Mouse (Mus musculus) stomach, embryonic 16.5 days (tissue): ENCODE measurements at regions not wholly inside any gene's neighbourhood (a gene's known extent, or its start where the extent isn't known, plus 50 kb on each side); places are given as distances from the start of the nearest gene placed in this dataset.

ENCODE experiments used
- ATAC-seq: fragments of 200-750 bp; cut with Nextera tagmentation; 2 replicates; pipeline ENCODE4 v1.8.0; 2017; ENCODE audit warnings: moderate number of reproducible peaks, moderate TSS enrichment; ENCODE audit not compliant: insufficient read depth, low FRiP score
- H3K27ac ChIP-seq: fragments of 300-500 bp; sonication (generic); 2 replicates; pipeline ENCODE4 v1.5.1; 2014; ENCODE audit warnings: low read length
- H3K27me3 ChIP-seq: fragments of 300-500 bp; sonication (generic); 2 replicates; pipeline ENCODE4 v1.6.1; 2014; ENCODE audit warnings: low read length, control low read depth, mixed read lengths; ENCODE audit not compliant: control insufficient read depth, insufficient read depth
- H3K36me3 ChIP-seq: fragments of 300-500 bp; sonication (generic); 2 replicates; pipeline ENCODE4 v1.6.1; 2014; ENCODE audit warnings: low read length; ENCODE audit not compliant: control insufficient read depth, insufficient read depth
- H3K4me1 ChIP-seq: fragments of 300-500 bp; sonication (generic); 2 replicates; pipeline ENCODE4 v1.6.1; 2014; ENCODE audit warnings: low read length, control low read depth, mixed read lengths; ENCODE audit not compliant: control insufficient read depth, insufficient read depth
- H3K4me2 ChIP-seq: fragments of 300-500 bp; sonication (generic); 2 replicates; pipeline ENCODE4 v1.6.1; 2014; ENCODE audit warnings: low read depth, low read length, mixed read lengths
- H3K4me3 ChIP-seq: fragments of 300-500 bp; sonication (generic); replicated peaks from 2 replicates; pipeline ENCODE4 v1.5.1; 2014; ENCODE audit warnings: mild to moderate bottlenecking, low read length
- H3K9ac ChIP-seq: fragments of 300-500 bp; sonication (generic); 2 replicates; pipeline ENCODE4 v1.6.1; 2014; ENCODE audit warnings: low read length
- H3K9me3 ChIP-seq: fragments of 300-500 bp; sonication (generic); replicated peaks from 2 replicates; pipeline ENCODE4 v1.6.1; 2016; ENCODE audit warnings: low read length, control low read depth; ENCODE audit not compliant: control insufficient read depth
- WGBS: fragments of 180-500 bp; shearing (Covaris S2); extraction: QIAGEN DNeasy Blood & Tissue Kit; methylation state at CpG from one replicate; pipeline ENCODE4 v1.1.7; 2014; 5-methylcytosine and 5-hydroxymethylcytosine counted together

DNA sequence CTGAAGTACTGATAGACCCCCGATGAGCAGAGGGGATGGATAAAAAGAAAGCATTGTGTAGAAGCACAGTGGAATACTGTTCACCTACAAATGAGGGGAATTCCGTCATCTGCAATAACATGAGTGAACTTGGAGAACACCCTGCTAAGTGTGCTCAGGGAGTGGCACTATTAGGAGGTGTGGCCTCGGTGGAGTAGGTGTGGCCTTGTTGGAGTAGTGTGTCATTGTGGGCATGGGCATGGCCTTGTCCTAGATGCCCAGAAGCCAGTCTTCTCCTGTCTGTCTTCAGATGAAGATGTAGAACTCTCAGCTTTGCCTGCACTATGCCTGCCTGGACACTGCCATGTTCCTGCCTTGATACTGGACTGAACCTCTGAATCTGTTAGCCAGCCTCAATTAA lies 86.2 kb upstream of the Kl start:
- H3K4me3 ChIP-seq: no peak overlapping the region
- H3K9ac ChIP-seq: no peak overlapping the region
- H3K4me1 ChIP-seq: no peaks in the 10 kb centered on the region
- H3K4me2 ChIP-seq: no peak overlapping the region
- H3K27ac ChIP-seq: no peak overlapping the region
- ATAC-seq: no peak
- H3K36me3 ChIP-seq: no peaks in the 10 kb centered on the region
- WGBS: 82% methylated on average over 3 of the region's 3 CpGs
- H3K27me3 ChIP-seq: no peaks in the 10 kb centered on the region
- 0 out of 2 replicates have a peak, but pooled peaks cover 2% of the 10 kb centered on the region for H3K9me3 ChIP-seq

DNA sequence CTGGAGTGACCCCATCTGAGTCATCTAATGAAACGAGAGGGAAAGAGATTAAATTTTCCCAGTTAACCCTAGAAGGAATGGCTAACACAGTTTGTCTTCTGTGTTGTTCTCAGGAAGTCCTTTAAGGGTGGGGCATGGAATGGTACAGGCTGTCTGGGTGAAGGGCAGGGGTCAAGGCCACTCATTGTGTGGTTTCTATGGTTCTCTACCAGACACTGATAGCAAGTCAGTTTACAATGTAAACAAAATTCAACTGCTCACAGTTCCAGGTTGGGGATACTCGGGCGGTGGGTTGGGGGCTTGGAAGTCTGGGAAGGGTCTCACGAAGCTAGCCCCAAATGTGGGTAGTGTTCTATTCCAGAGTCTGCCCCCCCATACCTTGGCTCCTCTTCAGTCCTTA lies 82.5 kb upstream of the Kl start:
- Histone ChIP-seq H3K4me3 (no peak overlapping the region), H3K36me3 (no peaks in the 10 kb centered on the region), H3K27me3 (no peaks in the 10 kb centered on the region), H3K9ac (no peak overlapping the region), H3K9me3 (0 out of 2 replicates have a peak, but pooled peaks cover 2% of the 10 kb centered on the region), H3K4me2 (no peak overlapping the region), H3K4me1 (no peaks in the 10 kb centered on the region), H3K27ac (no peak overlapping the region)
- ATAC-seq: no peak
- WGBS: 36% methylated on average over 4 of the region's 4 CpGs

DNA sequence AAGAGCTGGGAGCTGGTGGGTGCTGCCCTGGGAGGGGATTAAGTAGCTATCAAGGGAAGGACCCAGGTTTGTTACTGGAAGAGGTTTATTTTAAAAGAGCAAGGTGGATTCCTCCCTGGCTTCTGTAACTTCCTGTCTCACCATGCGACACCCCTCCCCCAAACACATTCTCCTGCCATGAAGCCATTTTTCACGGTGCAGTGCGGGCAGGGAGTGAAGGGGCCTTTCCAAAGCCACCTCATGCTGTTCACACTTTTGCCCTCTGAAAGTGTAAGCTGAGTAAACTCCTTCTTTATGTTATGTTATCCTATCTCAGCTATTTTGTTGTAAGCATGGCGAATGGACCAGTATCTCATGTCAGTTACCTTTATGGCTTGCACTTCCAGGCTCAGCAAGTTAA lies 73.6 kb upstream of the Kl start:
- Histone ChIP-seq H3K4me1 (no peaks in the 10 kb centered on the region), H3K4me2 (no peak overlapping the region), H3K4me3 (no peak overlapping the region), H3K36me3 (no peaks in the 10 kb centered on the region), H3K9ac (no peak overlapping the region), H3K27me3 (no peaks in the 10 kb centered on the region), H3K27ac (no peak overlapping the region), H3K9me3 (0 out of 2 replicates have a peak, but pooled peaks cover 5% of the 10 kb centered on the region)
- WGBS: 47% methylated on average over 4 of the region's 4 CpGs
- ATAC-seq: no peak

- H3K36me3 ChIP-seq: no peaks in the 10 kb centered on the region
- 70% methylated on average over 2 of the region's 2 CpGs for WGBS
- ATAC-seq: no peak
- H3K4me1 ChIP-seq: no peaks in the 10 kb centered on the region
- H3K4me2 ChIP-seq: no peak overlapping the region
- no peak overlapping the region for H3K4me3 ChIP-seq
- H3K27me3 ChIP-seq: no peaks in the 10 kb centered on the region
- H3K9ac ChIP-seq: no peak overlapping the region
- no peak overlapping the region for H3K27ac ChIP-seq
- 0 out of 2 replicates have a peak, but pooled peaks cover 5% of the 10 kb centered on the region for H3K9me3 ChIP-seq
Measured at GRCm38 (mm10) chr5:150883676-150884075, 68.7 kb upstream of the Kl start.

DNA sequence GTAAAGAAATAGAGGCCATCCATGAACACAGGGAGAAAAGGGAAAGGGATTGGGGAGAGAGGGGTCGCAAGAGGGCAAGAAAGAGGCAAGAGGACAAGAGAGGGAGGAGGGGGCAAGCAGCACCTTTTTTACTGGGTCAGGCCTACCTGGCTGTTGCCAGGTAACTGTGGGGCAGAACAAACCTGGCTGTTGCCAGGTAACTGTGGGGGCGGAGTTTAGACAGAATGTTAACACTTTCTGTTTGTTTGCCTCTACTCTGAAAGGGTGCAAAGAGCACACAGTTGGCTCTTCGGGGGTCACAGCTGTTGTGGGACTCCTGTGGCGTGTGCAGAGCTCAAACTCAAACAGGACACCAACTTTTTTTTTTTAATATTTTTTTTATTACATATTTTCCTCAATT lies 62.3 kb upstream of the Kl start:
- H3K9me3 ChIP-seq: no peaks in the 10 kb centered on the region
- 61% methylated on average over 4 of the region's 4 CpGs for WGBS
- no peaks in the 10 kb centered on the region for H3K36me3 ChIP-seq
- no peak overlapping the region for H3K4me3 ChIP-seq
- H3K27me3 ChIP-seq: no peaks in the 10 kb centered on the region
- H3K4me2 ChIP-seq: no peak overlapping the region
- H3K27ac ChIP-seq: no peak overlapping the region
- ATAC-seq: peak; percentile 65; the same call in 1 of the 2 replicates
- H3K4me1 ChIP-seq: peaks cover 5% of the 10 kb centered on the region
- no peak overlapping the region for H3K9ac ChIP-seq

DNA sequence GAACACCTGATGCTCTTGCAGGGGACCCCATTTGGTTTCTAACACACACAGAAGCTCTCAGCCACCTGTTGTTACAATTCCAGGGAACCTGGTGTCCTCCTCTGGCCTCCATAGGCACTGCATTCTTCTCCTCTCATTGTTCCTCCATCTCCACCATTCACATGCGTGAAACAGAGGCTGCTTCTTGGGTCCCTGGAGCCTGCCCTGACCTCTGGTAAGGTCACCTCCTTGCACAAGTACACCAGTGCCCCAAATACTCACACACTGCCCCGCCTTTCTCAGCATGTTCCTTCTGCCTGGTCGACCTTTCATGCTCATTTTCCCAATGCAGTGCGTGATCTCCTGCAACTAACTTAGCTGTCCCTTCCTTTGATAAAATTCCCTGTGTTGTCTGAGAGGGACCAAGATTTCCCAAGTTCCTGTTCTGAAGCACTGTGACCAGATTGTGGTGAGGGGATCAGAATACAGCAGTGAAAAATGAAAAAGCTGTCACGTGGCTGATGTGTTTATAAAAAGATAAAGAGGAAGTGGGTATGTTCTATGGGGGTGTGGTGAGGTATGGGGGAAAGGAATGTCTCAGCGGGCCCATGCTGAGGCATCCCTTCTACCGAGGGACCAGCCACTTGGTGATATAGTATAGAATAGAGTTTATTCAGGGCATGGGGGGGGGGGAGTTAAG lies 61.0 kb upstream of the Kl start:
- H3K4me3 ChIP-seq: no peak overlapping the region
- WGBS: 73% methylated on average over 7 of the region's 7 CpGs
- H3K27ac ChIP-seq: no peak overlapping the region

DNA sequence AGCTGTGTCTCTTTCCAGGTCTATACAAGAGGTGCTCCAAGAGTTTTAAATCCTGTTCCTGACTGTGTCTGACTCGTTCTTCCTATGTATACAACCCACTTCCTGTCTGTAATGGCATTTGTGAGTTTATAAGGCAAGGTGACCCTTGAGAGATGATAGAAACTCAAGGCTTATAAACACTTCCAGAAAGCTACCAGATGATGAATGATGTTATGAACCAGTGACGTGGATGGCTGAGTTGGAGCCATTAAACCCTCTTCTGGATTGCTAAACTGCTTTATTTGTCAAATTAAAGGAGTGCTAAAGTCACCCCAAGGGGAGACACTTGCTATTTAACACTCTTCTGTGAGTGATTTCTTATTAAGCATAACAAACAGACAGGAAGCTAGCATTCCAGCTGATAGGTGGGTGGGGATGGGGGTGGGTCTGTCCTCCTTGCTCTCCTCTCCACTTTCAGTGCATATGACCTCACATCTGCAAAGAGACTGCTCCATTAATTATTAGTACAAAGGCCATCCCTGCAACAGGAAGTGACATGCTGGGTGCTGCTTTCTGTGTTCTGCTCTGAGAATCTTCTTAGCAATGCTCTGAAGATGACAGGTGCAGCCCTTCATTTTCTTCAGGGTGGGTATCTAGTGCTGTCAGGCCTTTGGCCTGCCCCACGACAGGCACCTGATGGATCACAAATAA lies 58.2 kb upstream of the Kl start:
- H3K27ac ChIP-seq: no peak overlapping the region
- H3K4me2 ChIP-seq: no peak overlapping the region
- peaks cover 5% of the 10 kb centered on the region for H3K4me1 ChIP-seq
- no peak overlapping the region for H3K4me3 ChIP-seq
- no peaks in the 10 kb centered on the region for H3K36me3 ChIP-seq
- WGBS: 25% methylated on average over 3 of the region's 3 CpGs
- H3K9ac ChIP-seq: no peak overlapping the region
- no peak for ATAC-seq
- no peaks in the 10 kb centered on the region for H3K9me3 ChIP-seq
- no peaks in the 10 kb centered on the region for H3K27me3 ChIP-seq

More for the DNA sequence above, 61.0 kb upstream of the Kl start:
- H3K27me3 ChIP-seq: no peaks in the 10 kb centered on the region
- H3K4me1 ChIP-seq: peaks cover 5% of the 10 kb centered on the region
- no peak for ATAC-seq
- no peak overlapping the region for H3K4me2 ChIP-seq
- H3K36me3 ChIP-seq: no peaks in the 10 kb centered on the region
- no peak overlapping the region for H3K9ac ChIP-seq
- no peaks in the 10 kb centered on the region for H3K9me3 ChIP-seq

DNA sequence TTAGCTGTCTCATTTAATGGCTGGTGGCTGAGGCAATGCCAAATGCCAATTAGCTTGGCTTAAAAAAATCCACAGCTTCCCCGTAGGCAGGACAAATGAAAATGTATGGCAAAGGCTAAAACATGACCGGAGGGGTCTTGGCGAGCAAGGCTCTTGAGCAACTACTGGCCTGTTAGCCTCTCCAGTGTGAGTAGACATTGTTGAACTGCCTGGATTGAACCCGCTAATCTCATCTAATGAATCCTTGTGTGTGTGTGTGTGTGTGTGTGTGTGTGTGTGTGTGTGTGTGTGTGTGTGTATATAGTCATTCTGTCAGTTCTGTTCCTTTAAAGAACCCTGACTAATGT lies 57.7 kb upstream of the Kl start:
- H3K27ac ChIP-seq: no peak overlapping the region

DNA sequence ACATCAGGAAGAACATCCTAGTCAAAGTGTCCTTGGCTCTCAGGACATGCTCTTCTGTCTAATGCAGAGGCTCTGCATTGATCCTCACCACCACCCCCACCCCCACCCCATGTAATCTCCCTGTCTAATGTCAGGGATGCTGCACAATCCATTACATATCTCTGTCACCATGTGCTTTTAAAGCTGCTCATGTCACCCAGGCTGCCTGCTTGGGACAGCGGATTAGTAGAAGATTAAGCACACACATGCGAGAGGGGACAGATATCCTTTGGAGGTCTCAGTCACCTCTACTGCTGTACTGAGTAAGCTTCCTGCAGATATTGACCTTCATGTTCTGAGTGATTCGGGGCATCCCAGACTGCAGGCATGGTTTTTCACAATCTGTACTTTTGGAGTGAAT lies 50.7 kb upstream of the Kl start:
- H3K4me1 ChIP-seq: no peaks in the 10 kb centered on the region
- H3K4me2 ChIP-seq: no peak overlapping the region
- WGBS: 84% methylated on average over 3 of the region's 3 CpGs
- ATAC-seq: no peak
- H3K9ac ChIP-seq: no peak overlapping the region
- no peak overlapping the region for H3K4me3 ChIP-seq
- H3K36me3 ChIP-seq: no peaks in the 10 kb centered on the region
- no peaks in the 10 kb centered on the region for H3K9me3 ChIP-seq
- H3K27me3 ChIP-seq: no peaks in the 10 kb centered on the region
- H3K27ac ChIP-seq: no peak overlapping the region

More for the DNA sequence above, 57.7 kb upstream of the Kl start:
- WGBS: 57% methylated on average over 4 of the region's 4 CpGs
- H3K27me3 ChIP-seq: no peaks in the 10 kb centered on the region
- ATAC-seq: no peak
- peaks cover 5% of the 10 kb centered on the region for H3K4me1 ChIP-seq
- no peak overlapping the region for H3K4me2 ChIP-seq
- H3K4me3 ChIP-seq: no peak overlapping the region
- H3K36me3 ChIP-seq: no peaks in the 10 kb centered on the region
- no peaks in the 10 kb centered on the region for H3K9me3 ChIP-seq
- no peak overlapping the region for H3K9ac ChIP-seq
